Mouse (Mus musculus): ENCODE measurements around the gene Tnni2.

Tnni2 gene

DNA sequence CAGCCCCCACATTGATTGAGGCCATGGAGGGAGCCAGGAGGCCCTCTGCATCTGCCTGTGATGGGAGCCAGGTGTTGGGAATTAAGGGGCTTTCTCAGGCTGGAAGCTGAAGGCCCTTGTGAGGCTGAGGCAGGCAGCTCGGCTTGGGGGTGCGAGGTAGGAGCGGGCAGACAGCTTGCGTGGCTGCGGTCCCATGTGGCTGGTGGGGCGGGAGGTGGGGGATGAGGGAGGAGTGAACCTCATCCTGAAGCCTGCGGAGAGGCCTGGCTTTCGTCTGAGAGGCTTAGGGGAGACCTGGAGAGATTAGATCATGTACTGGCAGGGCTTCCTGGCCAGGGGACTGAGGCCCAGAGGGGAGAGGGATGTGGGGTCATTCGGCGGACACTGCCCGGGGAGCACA lies 41.5 kb downstream of the Tnni2 start:
- DNase-seq (ENCODE audit: low spot score): peak; percentile 47

GRCm38 (mm10) chr7:142484780-142485179 lies 43.2 kb downstream of the Tnni2 start:
- no peak for DNase-seq (ENCODE audit: low spot score)

GRCm38 (mm10) chr7:142486751-142487162 lies 45.1 kb downstream of the Tnni2 start:
- no peak for DNase-seq (ENCODE audit: low spot score)

- peak; percentile 89 for DNase-seq (ENCODE audit: low spot score)
Observed at GRCm38 (mm10) chr7:142487341-142487859, 45.8 kb downstream of the Tnni2 start.

DNA sequence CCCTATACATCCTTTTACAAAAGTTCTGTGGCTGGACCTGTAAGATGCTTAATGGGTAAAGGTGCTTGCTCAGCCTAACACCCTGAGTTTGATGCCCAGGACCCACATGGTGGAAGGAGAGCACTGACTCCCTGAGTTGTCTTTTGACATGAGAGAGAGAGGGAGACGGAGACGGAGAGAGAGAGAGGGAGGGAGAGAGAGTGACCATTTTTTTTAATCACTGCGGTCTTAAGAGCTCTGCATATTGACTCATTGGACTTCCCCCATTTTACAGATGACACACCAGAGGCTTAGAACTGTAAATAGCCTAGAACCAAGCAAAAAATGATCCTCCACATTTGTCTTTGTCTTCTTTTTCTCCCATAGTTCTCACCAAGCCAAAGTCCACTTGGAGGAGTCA lies 46.4 kb downstream of the Tnni2 start:
- no peak for DNase-seq (ENCODE audit: low spot score)

DNA sequence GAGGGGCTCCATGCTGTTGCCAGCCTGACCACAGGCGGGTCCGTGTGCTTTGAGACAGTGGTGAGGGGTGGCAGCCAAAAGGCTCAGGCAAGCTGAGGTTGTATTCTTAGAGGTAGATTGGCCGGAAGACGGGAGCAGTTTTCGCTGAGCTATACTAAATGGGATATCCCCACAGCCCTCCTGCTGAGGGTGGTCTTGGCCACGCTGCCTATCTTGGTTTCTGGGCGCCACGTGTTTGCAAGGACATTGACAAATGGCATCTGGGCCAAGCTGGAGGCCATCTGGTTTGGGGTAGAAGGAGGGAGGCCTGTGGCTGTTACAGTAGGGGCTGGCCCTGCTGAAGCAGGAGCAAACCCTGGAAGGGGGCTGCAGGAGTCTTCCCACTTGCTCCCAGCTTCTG lies 51.9 kb downstream of the Tnni2 start:
- peak; percentile 65 for DNase-seq (ENCODE audit: low spot score)

Data from embryo, embryonic 10 days (tissue).